13 mouse cellular contexts compared by ENCODE assay signal in the genomic region with DNA sequence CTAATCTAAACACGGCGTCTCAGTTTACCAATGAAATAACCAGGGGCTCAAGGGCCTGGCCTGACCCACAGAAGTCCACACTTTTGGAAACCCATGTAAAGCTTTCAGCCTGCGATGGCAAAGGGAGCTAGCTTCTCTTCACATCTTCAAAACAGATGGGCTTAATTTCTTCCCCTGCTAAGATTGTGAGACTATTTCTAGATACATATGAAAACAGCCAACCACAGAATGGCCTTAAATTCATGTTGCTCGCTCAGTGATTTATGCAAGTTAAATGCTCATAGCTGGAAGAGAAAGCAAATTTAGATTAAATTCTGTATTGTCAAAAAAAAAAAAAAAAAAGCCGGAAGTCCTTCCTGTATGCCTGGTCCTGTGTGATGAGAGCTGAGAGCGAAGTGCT.
"Had no signal": no experiment of that assay in that cellular context is flagged by ENCODE, and none has a peak within 500 bp of the region (broad histone marks: within the 10 kb centered on the region; RNA-seq: fewer than 3 reads in every experiment).

No protein-coding gene starts in this region.

- H3K4me2 ChIP-seq: limb, embryonic 13.5 days; midbrain, embryonic 13.5 days; neural tube, embryonic 12.5 days had no signal

- H3K4me3 ChIP-seq: limb, embryonic 13.5 days; midbrain, embryonic 13.5 days; myocyte; neural tube, embryonic 12.5 days had no signal

- H3K9me3 ChIP-seq: limb, embryonic 13.5 days; midbrain, embryonic 13.5 days; neural tube, embryonic 12.5 days had no signal

- H3K36me3 ChIP-seq: limb, embryonic 13.5 days; midbrain, embryonic 13.5 days; neural tube, embryonic 12.5 days had no signal

- H3K27me3 ChIP-seq: limb, embryonic 13.5 days; midbrain, embryonic 13.5 days; neural tube, embryonic 12.5 days had no signal

- H3K4me1 ChIP-seq: limb, embryonic 13.5 days; neural tube, embryonic 12.5 days had no signal

- H3K9ac ChIP-seq: limb, embryonic 13.5 days; liver, embryonic 14.5 days; midbrain, embryonic 13.5 days; neural tube, embryonic 12.5 days had no signal

- DNase-seq: kidney, adult 11 months; kidney, postnatal 14 days; left cerebral cortex, postnatal 4 days; lung, adult 18-20 months; retina, postnatal 1 day; spleen, adult 18-20 months; thymus, adult 2 months; thymus, postnatal 25 days had no signal

- H3K27ac ChIP-seq: limb, embryonic 13.5 days; liver, embryonic 14.5 days; midbrain, embryonic 13.5 days; neural tube, embryonic 12.5 days had no signal
